Mouse (Mus musculus) liver, embryonic 14 days (tissue): Measurements from ENCODE around the gene Gm45194. TPM values are rescaled to one million over a fixed set of nuclear protein-coding genes. Genes with fewer than 3 reads are reported as not detected.

Source experiments
- polyA plus RNA-seq: library from polyadenylated mRNA; depleted of rRNA; stranded (reverse); fragments of >200 nt; gene quantifications from 2 replicates; pipeline ENCODE4 v1.2.3, GENCODE M21; 2012; rRNA removed

Gm45194 gene
- polyA plus RNA-seq, result 0.03 and 0.06 TPM in 2 replicates

GRCm38 (mm10) chrX:111891089-111891488 lies at the start of gene Gm45194:
Gene Gm45194, plus strand, starts transcription at chrX:111891389.

GRCm38 (mm10) chrX:112010707-112011106 lies 119.5 kb downstream of the Gm45194 start, which contains the start of gene Tex16:
Gene Tex16, plus strand, starts transcription at chrX:112011007.

GRCm38 (mm10) chrX:112238749-112239148 lies 347.6 kb downstream of the Gm45194 start, which contains the start of gene 4933403O08Rik:
Gene 4933403O08Rik, plus strand, starts transcription at chrX:112239049.

Other genes starting within 250 kb of the Gm45194 start
- gene Hdx, start 194.3 kb upstream of the Gm45194 start, polyA plus RNA-seq, result 0.05 TPM in 2 replicates
- gene Tex16, start 119.6 kb downstream of the Gm45194 start, polyA plus RNA-seq, result 0.01 and 0.05 TPM in 2 replicates